Mouse (Mus musculus) adrenal gland (tissue): Measurements from ENCODE around the gene Cnot10.

Source experiments
- intact Hi-C: fragments of 180-260 bp; cut with DNase I; formaldehyde crosslinking; loops from one replicate; pipeline ENCODE4 v1.15.1; 2025

Cnot10 gene

DNA sequence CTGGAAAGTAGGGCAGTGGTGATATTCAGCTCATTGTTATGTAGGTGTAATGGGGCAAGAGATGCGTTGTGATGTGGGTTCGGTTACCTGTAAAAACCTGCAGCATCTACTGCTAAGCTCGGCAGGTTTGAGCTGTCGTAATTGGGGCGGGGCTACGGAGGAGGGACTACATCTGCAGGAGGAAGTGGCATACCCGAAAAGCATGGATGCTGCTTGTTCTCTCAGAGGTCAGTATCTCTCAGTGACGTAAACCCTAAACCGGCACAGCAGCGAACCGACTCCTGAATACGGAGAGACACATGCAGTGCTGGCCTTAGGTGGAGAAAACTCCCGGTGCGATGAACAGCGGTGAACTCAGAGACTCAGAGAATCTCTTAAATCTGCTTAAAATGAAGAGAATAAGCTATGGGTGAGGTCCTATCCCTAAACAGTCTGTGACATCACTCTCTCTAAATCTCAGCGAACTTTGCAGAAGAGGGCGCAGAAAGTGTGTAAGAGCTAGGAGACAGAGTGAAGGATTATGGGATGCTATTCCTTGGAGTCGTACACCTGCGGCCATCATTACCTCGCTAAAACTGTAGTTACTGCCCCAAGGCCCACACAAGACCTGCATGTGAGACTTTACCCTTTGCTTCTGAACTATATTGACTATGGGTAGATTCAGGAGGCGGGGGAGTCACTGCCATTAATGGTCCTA, 11.1 kb upstream of the Cnot10 start:
- intact Hi-C loops, result no loop called here

GRCm38 (mm10) chr9:114649371-114649770, 9.4 kb upstream of the Cnot10 start:
- intact Hi-C loops, result loop anchor here (5.0 kb wide), 1 partner anchor 38 kb away; the partner anchor contains the start of gene Dync1li1

DNA sequence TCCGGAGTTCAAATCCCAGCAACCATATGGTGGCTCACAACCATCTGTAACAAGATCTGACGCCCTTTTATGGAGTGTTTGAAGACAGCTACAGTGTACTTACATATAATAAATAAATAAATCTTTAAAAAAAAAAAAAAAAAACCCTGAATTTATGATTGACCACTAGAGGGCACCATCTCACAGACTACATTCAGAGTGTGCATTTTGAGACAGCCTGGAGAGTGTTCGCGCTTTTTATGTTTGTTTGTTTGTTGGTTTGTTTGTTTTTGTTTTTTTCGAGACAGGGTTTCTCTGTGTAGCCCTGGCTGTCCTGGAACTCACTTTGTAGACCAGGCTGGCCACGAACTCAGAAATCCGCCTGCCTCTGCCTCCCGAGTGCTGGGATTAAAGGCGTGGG, 8.5 kb upstream of the Cnot10 start:
- intact Hi-C loops, result loop anchor here (5.0 kb wide), 1 partner anchor 39 kb away; the partner anchor contains the start of gene Dync1li1

GRCm38 (mm10) chr9:114647506-114648432, 7.8 kb upstream of the Cnot10 start:
- intact Hi-C loops, result loop anchor here (2.0 to 5.0 kb wide), 2 partner anchors 40 to 79 kb away; partner anchors contain the start of gene Dync1li1

- intact Hi-C loops, result loop anchor here (2.0 to 5.0 kb wide), 2 partner anchors 40 to 80 kb away; partner anchors contain the start of gene Dync1li1
These were observed 6.8 kb upstream of the Cnot10 start for GRCm38 (mm10) chr9:114646556-114647505.

- intact Hi-C loops, result no loop called here
These were observed 717 bp downstream of the Cnot10 start for GRCm38 (mm10) chr9:114639186-114639748.

GRCm38 (mm10) chr9:114636751-114637150, 3.2 kb downstream of the Cnot10 start:
- intact Hi-C loops, result no loop called here

GRCm38 (mm10) chr9:114636150-114636549, 3.8 kb downstream of the Cnot10 start:
- intact Hi-C loops, result no loop called here

- intact Hi-C loops, result no loop called here
These were observed 7.7 kb downstream of the Cnot10 start for GRCm38 (mm10) chr9:114632331-114632730.

DNA sequence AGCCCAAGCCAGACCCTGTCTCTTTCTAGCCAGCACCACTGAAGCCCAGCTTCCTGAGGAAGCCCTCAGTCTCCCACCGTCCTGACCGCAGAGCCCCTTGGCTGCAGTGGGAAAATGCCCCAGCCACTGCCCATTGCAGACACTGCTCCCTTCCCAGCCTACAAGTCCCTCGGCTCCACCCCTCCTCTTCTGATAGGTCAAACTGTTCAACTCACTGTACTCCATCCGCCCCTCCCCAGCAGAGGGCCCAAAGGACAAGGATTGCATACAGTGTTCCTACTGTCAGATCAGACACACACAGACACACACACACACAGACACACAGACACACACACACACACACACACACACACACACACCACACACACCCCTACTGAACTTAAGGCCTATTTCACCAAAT, 13.3 kb downstream of the Cnot10 start:
- intact Hi-C loops, result no loop called here

GRCm38 (mm10) chr9:114624178-114624577, 15.8 kb downstream of the Cnot10 start:
- intact Hi-C loops, result no loop called here

GRCm38 (mm10) chr9:114621149-114621548, 18.8 kb downstream of the Cnot10 start:
- intact Hi-C loops, result no loop called here

DNA sequence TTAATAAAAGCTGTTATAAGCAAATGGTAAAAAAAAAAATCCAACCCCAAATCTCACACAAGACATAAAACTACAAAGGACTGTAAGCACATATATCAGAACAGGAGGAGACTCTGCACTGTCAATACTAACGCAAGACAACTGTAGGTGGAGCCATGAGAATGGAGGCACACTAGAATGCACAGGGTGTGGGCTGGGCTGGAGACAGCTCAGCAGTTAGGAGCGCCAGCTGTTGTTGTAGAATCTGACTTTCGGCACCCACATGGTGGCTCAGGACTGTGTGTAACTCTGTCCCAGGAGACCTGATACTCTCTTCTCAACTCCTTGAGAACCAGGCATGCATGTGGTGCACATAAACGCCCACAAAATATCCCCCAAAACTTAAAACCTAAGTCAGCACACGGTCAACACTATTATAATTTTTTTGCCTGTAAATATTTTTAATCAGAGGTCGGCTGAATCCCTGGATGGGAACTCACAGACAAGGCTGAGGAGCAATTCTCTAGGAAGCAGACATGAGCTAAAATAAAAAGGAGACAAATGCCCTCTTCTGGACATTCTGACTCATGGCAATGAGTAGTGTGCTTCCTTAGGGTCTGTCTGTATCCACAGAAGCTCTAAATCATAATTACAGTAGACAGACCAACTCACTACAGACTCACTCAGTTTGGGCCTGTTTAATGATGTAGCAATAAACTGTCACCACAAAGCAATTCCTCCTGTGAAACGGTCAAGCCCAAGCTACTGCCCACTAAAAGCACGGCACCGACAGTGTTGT, 25.6 kb downstream of the Cnot10 start:
- intact Hi-C loops, result no loop called here

DNA sequence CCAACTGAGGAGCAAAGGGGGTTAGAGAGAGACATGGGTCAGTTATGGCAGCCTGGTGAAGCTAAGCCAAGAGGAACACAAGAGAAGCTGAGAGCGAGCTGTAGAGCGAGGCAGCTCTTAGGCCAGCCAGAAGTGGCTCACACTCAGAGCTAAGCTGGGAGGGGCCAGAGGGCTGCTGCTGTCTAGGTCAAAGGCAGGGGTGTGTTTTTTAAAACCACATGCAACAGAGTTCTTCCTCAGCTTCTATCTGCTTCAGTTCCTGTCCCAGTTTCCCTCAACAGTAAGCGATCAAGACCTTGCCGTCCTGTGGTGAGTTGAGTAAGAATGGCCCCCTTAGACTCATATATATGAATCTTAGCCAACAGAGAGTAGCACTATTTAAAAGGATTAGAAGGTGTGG, 27.0 kb downstream of the Cnot10 start:
- intact Hi-C loops, result no loop called here

DNA sequence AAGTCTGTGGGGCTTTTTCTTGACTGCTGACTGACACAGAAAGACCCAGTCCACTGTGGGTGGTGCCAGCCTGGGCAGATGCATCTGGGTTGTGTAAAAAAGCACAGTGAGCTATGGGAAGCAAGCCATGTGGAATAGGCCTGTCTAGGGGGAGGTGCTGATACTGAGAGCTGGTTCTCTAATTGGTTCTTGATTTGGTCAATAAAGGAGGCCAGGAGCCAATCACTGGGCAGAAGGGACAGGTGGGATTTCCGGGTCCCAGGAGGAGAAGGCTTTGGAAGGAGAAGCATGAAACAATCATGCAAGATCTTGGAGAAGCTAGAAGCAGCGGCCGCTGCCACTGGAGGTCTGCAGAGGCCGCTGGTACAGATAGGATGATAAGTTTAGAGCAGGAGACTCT, 27.4 kb downstream of the Cnot10 start:
- intact Hi-C loops, result no loop called here

DNA sequence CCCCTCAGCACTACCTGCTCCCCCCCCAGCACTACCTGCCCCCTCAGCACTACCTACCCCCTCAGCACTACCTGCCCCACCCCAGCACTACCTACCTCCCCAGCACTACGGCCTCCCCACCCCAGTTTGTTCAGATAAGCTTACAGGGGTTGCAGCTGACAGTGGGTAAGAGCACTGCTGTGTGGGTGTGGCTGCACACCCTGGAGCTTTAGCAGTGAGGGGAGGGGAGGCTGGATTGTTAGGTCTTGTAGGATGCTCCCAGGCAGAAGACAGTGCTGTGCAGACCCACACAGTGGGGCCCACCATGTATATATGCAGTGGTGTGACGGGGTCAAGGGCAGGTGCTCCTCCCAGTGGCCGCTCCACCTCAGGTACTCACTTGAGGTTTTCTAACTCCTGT, 29.7 kb downstream of the Cnot10 start:
- intact Hi-C loops, result no loop called here

GRCm38 (mm10) chr9:114603876-114604540, 36.0 kb downstream of the Cnot10 start:
- intact Hi-C loops, result no loop called here

GRCm38 (mm10) chr9:114601096-114601495, 38.9 kb downstream of the Cnot10 start:
- intact Hi-C loops, result no loop called here

- intact Hi-C loops, result no loop called here
These were observed 55.0 kb downstream of the Cnot10 start for GRCm38 (mm10) chr9:114585017-114585345.
